Mouse (Mus musculus) right cerebral cortex, postnatal 10 days (tissue): ENCODE results near the gene Arhgap15.
"Not testable (repeated sequence)": the region's sequence is repeated elsewhere in the genome, so short reads cannot be mapped to it uniquely, and the experiment has no call there.

ENCODE experiments used
- DNase-seq, 2 experiments: peaks; one replicate each; pipeline ENCODE4 v3.0.0; 2021; ENCODE audit warnings: low spot score in 2 of 2

The Arhgap15 gene

DNA sequence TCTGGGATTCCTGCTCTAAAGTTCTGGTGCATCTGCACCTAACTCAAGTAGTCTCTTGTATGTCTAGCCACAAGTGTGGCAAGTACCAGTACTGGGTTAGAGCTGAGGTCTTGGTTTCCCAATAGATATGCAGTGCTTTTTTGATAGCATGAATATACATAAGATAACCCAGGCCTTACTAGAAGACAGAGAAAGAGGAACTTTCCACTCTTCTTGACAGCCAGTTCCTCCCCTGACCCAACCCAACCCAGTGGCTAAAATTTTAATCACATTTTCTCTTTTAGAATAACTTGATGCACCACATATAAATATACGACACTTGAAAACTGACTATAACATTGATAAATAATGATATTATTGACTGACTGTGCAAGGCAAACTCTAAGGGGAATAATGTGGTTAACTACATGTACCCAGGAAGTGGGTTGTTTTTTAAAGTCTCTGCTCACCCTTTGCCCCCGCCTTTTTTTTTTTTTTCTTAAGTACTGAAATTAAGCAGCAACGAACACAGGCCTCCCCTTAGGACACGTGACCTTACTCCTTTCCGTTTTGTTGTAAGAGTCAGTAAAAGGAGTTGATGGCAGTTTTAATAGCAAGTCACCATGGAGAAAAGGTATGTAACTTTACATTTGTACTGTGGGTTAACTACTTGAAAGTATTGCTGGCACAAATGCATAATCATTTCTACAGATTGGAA, at the start of gene Arhgap15:
Arhgap15 (plus strand) TSS at position 538 of the 697 bp plus-strand sequence.
- no peak for DNase-seq

DNA sequence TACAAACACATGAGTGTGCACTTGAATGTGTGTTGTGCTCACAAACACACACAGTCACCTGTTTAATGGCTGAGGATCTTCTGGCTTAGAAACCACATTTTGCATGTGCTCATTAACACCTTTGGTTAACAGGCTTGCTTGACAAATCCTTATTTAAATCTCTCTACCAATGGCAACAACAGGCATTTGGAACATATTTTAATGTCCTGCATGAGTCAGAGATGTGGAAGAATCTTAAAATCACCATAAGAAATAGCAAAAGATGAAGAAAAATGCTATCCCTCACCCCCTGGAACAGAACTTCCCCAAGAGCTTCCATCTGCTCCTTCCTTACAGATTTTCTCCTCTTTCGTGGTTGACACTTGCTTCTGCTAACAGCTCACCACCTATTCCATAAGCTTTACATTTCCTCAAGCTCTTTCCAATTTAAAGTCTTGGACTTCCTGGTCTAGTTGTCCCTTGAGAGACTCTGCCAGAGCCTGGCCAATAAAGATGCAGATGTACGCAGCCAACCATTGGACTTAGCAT, 35.9 kb upstream of the Arhgap15 start:
- DNase-seq = no peak

DNA sequence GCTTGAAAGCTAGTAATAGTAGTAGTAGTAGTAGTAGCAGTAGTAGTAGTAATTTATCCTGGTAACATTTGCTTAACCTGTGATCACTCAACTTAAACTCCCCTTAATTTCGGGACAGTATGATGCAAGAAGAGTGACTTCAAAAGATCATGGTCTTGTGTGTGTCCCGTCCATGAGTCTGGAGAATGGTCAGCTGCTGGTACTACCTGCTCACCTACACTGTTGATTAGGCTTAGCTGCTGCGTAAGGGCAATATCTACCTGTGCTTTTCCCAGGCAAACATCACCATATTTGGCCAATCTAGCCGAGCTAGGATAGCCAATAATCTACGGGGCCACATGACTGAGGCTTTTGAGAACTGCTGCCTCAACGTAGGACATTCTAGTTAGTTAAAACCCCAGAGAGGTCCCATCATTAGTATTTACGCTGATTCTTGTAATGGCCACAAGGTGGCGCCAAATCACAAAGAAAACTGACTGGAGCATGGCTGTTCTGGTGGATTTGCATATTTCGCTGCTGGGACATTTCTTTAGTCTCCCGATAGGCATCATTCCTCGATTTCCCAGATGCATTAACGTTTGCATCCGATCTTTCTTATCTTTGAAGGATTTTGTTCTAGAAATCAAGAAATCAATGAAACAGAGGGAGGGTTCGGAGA, 26.0 kb upstream of the Arhgap15 start:
- DNase-seq = peak; percentile 81 to 87

DNA sequence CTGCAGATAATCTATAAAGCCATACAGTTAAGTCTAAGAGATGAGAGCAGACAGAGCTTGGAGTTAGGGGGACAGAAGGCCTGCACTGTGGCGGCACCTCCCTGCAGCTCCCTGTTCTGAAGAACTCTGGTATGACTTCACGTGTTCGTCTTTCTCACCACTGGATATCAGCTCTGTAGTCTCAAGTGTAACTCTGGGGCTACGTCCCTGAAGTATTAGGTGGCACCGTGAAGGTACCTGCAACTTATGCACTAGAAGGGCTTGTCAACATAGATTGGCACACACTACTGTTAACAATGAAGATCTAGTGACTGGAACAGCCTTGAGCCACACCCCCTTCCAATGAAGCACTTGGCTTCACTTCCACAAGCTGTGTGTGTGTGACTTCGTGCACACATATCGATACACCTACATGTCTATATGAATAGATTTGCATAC, 25.5 kb upstream of the Arhgap15 start:
- no peak for DNase-seq

DNA sequence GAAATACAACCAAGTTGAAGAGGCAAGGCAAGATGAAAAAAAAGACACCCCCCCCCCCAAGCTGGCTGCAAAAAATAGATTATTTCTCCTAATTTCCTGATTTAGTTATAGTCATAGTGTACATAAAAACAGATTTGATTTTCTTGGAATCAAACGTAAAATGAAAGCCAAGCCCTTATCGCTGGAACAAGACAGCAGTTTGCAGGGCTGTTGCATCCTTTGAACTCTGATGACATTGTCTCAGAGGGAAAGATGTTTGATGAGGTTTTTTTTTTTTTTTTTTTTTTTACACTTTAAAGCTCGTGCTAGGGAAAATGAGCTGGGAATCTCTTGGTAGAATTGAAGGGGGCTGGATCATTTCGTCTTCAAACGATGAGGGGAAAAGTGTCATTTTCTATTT, 21.4 kb upstream of the Arhgap15 start:
- no peak for DNase-seq

DNA sequence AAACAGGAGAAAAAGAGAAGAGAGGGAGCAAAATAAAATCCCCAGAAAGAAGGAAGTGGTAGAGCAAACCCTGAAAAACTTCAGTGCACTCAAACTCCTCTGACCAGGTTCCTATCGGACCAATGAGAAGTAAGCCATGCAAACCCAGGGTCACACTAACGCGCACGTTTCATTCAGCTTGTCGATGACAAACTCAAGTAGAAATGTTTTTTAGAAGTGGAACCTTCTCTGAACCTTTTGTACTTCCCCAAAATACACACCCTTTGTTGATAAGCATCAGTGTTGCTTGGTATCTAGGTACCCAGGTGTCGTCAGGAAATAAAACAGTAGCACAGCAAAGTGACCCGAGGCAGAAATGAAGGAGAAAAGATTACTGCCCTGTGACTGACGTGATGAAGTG, 20.9 kb upstream of the Arhgap15 start:
- DNase-seq = no peak

DNA sequence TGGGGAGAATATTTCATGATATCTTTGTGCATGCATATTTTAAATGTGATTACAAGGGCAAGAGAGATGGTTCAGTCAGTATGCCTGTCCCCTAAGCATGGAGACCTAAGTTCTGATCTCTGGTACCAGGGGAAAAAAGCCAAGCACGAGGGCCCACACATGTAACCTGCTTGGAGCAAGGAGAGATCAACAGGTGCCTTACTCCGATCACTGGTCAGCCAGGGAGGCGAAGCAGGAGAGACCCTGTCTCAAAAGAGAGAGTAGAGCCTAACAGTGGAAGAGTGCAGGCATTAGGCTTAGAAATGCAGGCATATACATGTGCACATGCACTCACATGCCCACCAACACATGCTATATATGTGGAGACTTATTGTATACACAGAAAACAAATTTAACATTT, 19.8 kb upstream of the Arhgap15 start:
- DNase-seq = no peak

DNA sequence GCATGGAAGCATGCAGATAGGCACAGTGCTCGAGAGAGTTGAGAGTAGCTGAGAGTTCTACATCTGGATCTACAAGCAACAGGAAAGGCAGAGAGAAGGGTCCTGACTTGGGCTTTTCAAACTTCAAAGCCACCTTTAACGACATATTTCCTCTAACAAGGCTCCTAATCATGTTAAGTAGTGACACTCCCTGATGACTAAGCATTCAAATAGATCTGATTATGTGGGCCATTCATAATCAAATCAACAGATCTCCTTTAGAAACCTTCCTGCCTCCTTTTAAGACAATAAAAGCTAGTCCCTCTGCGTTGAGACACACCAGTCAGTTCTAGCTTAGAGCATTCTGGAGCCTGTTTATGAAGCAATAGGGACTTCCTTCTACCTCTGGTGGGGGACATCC, 16.2 kb upstream of the Arhgap15 start:
- no peak for DNase-seq

DNA sequence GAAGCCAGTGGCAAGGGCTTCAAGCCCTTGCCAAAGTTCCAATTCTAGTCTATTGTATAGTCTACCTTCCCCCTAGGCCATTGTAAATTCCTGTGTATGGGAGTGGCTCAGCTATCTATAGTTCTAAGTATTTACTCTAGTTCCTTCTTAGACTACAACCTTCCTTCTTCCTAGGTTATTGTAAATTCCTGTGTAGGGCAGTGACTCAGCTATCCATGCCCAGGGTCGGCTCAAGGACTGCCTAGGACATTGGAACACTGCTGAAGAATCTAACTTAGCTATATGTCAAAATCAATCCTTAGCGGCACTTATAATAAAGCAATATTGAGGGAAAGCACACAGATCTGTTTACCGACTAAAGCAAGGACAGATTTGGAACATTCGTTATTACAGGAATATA, 13.6 kb upstream of the Arhgap15 start:
- DNase-seq = not testable (repeated sequence)

DNA sequence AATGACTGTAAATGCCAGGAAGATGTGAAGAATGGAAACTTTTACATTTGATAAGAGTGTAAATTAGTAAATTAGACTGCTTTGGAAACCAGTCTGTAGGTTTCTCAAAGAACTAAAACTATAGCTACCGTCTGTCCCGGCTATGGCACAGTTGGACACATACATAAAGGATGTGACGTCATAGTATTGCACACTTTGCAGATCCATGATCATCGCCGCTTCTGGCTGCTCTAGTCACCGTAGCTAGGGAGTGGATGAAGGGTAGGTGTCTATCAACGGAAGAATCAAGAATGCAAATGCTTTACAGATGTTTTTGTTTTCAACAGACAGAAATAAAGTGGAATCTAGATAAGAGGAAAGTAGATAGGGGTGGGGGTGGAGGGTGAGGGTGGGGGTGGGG, 11.1 kb upstream of the Arhgap15 start:
- no peak for DNase-seq

DNA sequence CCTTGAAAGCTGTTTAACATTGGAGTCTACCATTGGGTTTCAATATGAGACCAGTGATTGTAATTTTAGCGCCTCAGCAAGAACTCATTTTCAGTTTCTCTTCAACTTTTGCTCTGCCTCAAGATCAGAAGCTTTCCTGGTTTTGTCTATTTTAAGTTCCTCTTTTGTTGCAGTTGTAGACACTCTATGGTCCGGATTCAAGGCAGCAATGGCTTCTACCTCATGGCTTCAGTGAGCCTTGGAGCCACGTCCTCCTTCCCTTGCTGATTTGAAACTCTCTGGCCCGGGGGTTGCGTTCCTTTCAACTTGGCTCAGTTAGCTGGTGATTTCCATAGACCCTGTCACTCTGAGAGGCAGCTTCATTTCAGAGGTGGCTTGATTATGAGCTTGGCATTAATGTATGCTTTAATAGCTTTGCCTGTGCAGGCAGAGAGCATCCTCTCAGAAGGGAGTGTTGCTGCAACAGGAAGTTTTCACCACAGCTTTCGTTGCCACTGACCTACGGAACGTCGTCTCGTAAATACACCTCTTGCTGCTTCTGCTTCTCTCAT, 10.0 kb upstream of the Arhgap15 start:
- no peak for DNase-seq

DNA sequence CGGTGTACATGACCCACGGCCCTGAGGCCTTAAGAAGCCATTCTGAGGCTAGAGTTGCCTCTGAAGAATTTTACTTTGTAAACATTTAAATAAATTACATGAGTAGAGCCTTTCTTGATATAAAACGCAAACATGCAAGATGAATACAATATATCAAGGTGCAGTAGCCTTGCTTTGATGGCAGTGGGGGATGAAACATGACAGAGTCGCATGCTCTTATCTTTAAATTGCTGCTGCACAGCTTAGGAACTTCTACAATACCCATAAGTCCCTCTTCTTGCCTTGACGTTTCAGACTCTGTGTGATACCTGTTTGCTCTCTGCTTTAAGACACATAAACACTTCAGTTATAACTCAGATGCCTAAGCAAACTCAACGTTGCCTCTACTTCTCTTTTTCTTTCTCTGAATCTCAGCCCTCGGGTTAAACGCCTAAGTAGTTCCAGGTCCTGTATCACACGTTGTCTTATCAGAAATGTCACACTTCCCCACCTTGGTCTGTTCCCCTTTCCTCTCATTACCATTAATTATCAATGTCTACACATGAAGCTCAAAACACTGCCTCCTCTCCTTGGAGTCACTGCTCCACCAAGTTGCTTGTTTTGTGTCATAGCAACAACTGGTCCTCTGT, 9.3 kb upstream of the Arhgap15 start:
- DNase-seq = no peak

DNA sequence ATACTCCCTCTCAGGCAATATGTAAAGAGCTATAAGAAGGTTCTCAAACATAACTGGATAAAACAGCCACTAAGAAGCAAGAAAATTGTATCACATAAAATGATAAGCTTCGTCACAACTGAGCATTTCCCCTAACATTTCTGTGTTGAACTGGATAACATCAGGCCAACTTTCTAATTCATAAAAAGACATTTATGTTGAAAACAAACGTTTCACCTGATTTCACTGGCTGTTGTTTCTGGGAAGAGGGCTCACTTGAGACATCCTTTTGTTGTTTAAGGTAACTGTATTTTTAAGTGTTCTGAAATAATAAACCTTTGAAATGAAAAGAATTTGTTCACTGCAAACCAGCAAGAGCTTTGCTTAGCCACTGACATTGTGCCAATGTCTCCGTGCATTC, 697 bp downstream of the Arhgap15 start:
- no peak for DNase-seq

DNA sequence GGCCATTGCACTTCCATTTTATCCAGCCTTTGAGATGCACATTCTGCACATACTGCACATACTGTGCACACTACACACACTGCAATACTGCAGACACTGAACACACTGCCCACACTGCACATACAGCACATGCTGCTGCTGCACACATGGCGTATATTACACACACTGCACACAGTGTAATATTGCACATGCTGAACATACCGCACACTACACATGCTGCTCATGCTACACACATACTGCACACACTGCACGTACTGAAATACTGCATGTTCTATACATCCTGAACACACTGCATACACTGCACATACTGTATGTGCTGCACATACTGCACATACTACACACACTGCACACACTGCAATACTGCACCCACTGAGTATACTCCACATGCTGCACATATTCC, 7.3 kb downstream of the Arhgap15 start:
- no peak for DNase-seq

DNA sequence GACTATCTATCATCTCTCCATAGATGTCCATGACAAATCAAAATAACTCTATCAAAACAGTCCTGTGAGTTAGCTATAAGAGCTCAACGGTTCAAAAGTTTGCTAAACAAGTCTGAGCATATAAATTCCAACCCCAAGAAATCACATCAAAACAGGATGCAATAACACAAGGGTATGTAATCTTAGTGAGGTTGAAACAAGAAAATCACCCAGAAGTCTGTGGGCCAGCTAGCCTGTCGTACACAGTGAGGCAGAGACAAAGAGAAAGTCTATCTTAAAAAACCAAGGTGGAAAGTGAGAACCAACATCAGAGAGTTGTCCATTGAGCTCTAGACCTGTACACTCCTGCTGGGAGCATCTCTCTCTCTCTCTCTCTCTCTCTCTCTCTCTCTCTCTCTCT, 8.0 kb downstream of the Arhgap15 start:
- no peak for DNase-seq

DNA sequence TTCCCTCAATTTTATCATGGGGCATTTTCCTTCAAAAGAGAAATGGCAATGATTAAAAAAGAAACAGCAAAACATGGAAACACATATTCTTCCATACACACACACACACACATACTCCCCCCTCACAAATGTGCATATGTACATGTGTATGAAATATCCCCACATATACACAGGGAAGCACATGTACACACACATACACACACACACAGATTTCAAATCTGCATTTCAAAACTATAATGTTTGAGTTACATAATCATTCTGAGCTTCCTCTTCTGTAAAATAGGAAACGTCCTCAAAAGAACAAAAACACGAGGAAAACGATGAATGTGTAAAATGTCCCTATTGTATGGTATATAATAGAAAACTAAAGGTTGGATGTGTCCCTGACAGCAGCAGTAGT, 13.1 kb downstream of the Arhgap15 start:
- DNase-seq = no peak

DNA sequence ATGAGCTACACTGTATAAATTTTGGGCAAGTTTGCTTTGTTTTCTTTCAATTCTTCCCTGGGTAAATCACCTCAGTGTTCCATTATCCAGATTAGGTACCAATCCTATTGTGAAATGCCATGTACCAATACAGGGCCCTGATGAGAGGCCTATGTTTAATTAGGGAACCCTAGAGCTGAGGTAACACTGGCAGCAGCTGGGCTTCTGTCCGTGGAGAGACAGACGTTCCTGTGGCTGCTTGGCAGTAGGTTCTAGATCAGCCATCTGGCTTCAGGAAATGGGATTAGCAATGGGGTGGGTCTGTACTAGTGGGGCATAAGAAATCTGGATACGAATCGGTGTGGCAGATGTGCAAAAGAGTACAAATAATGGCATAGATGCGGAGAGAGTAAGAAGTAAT, 14.7 kb downstream of the Arhgap15 start:
- DNase-seq = no peak

DNA sequence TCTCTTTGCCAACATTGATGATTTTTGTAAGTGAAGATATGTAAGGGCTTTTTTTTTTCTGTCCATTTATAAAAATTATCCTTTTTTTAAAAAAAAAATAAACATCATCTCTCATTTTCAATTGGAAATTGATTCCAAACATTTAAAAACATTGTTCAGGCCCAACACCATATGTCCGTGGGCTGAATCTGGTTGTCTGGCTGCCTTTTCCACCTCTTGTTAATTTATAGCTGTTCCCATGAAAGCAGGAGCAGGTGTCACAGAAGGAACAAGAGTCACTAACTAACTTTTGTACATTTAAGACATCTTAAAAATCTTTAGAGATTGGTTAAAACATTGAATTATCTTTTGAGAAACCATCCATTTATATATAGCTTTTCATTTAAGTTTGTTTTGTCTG, 15.8 kb downstream of the Arhgap15 start:
- no peak for DNase-seq

DNA sequence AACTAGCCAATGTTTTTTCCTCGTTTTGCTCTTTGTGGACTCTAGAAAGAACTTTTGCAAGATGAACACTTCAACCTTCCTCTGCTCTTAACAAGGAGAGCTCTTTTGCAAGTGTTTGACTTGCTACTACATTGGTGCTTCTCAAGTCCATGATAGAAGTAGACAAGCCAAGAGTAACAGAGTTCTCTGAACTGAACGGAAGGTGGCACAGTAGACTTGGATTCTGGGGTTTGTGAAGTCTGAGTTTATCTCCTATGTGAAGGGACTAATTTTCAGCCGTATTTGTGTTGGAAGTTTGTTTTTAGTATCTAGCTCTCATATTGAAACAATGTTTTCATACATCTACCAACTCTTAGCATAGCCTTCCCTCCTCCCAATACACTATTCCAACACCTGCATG, 17.6 kb downstream of the Arhgap15 start:
- DNase-seq = no peak

DNA sequence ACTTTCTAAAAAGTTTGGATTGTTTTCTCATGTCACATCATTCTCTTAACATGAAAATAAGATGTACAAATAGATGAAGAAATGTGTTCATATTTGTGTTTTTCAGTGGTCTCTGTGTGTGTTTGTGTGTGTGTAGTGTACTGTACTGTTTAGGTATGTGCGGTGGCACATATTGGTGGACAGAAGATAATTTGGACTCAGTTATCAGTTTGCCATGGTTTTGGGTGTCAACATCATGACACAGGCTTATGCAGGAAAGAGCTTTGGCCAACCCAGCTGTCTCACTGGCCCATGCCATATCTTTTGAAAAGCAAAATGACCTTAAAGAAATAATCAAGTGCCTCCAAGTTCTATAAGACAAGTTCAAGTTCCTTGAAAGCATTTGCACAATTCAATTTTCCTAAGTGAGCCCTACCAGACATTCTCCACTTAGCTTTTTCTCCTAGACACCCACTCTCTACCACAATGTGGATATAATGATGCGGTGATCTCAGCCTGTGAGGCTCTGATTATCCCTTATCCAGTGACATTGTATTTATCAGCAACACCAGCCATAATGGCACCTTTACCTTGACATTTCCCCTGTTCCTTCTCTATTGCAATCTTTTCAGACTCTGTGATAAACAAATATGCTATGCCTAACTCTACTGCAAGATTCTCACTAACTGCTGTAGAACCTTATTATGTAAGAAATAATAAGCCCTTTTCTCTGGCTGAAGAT, 21.4 kb downstream of the Arhgap15 start:
- DNase-seq = no peak

DNA sequence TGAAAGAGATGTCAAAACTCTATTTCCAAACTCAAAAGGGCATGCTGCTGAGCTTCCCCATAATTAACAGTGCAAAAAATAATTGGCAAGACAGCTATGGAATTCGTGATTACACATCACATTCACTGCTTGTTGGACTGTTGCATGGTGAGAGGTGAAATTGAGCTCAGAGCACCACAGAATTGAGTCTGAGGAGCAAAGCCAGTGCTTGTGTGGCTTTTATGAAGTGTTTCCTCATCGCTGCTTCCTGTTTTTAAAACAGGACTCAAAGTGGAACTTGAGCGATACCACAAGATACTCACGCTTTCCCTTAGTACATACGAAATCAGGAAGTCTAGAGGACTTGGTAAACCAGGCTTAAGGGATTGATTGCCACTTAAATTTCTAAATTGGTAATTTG, 24.0 kb downstream of the Arhgap15 start:
- DNase-seq = no peak

DNA sequence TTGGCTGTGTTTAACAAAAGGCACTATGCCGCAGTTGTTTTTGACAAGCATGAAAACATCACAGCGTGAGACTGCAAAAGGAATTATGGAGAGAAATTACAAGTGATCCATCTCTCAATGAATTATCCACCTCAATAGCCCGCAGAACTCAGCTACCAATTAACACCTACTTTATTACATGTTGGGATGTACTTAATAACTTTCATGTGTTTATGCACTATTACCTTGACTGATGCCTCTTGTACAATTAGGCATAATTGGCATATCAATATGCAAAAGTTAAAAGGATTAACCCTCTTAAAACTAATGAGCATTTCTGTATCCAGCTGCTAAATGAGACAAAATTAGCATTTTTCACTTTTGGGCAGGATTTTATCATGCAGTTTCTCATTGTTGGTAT, 33.5 kb downstream of the Arhgap15 start:
- no peak for DNase-seq
